Mouse (Mus musculus) embryonic facial prominence, embryonic 14.5 days (tissue): ENCODE results near the gene Jkamp. TPM values are rescaled to one million over a fixed set of nuclear protein-coding genes. Genes with fewer than 3 reads are reported as not detected.

Experiments used
- ATAC-seq: fragments of 200-750 bp; cut with Nextera tagmentation; 2 replicates; pipeline ENCODE4 v1.8.0; 2017; ENCODE audit warnings: low read depth, moderate number of reproducible peaks, moderate TSS enrichment
- DNase-seq: peaks from one replicate; pipeline ENCODE4 v3.0.0-alpha.2; 2015; ENCODE audit warnings: low spot score
- H3K27ac ChIP-seq: fragments of 300-500 bp; sonication (generic); replicated peaks from 2 replicates; pipeline ENCODE4 v1.5.1; 2014; ENCODE audit warnings: low read depth, mild to moderate bottlenecking, low read length, moderate library complexity
- H3K27me3 ChIP-seq: fragments of 300-500 bp; sonication (generic); replicated peaks from 2 replicates; pipeline ENCODE4 v1.6.1; 2014; ENCODE audit warnings: low read length; ENCODE audit not compliant: control insufficient read depth, insufficient read depth
- H3K36me3 ChIP-seq: fragments of 300-500 bp; sonication (generic); 2 replicates; pipeline ENCODE4 v1.6.1; 2014; ENCODE audit warnings: low read length, mixed read lengths; ENCODE audit not compliant: control insufficient read depth, insufficient read depth
- H3K4me1 ChIP-seq: fragments of 300-500 bp; sonication (generic); 2 replicates; pipeline ENCODE4 v1.6.1; 2014; ENCODE audit warnings: antibody characterized with exemption, low read length; ENCODE audit not compliant: control insufficient read depth, insufficient read depth
- H3K4me2 ChIP-seq: fragments of 300-500 bp; sonication (generic); 2 replicates; pipeline ENCODE4 v1.6.1; 2014; ENCODE audit warnings: low read depth, mild to moderate bottlenecking, low read length, moderate library complexity, mixed read lengths
- H3K4me3 ChIP-seq: fragments of 300-500 bp; sonication (generic); 2 replicates; pipeline ENCODE4 v1.5.1; 2014; ENCODE audit warnings: low read depth, mild to moderate bottlenecking, low read length
- H3K9ac ChIP-seq: fragments of 300-500 bp; sonication (generic); 2 replicates; pipeline ENCODE4 v1.6.1; 2014; ENCODE audit warnings: low read depth, mild to moderate bottlenecking, low read length, moderate library complexity, mixed read lengths
- H3K9me3 ChIP-seq: fragments of 300-500 bp; sonication (generic); 2 replicates; pipeline ENCODE4 v1.6.1; 2016; ENCODE audit warnings: low read length; ENCODE audit not compliant: control insufficient read depth
- WGBS: fragments of 180-500 bp; shearing (Covaris S2); extraction: QIAGEN DNeasy Blood & Tissue Kit; methylation state at CpG from one replicate; pipeline ENCODE4 v1.1.7; 2014; 5-methylcytosine and 5-hydroxymethylcytosine counted together
- polyA plus RNA-seq: library from polyadenylated mRNA; unstranded; fragments of >200 nt; fragmentation: Nextera tagmentation; extraction: Ambion mirVana; gene quantifications from 2 replicates; pipeline ENCODE4 v1.2.1, GENCODE M21; 2014

Jkamp gene
- polyA plus RNA-seq, 1 experiment from 2014 or later: 49.3 TPM

GRCm38 (mm10) chr12:72050821-72051220 is 34.6 kb upstream of the Jkamp start:
- ATAC-seq: no peak
- Histone ChIP-seq H3K4me2 (no peak overlapping the region), H3K4me3 (no peak overlapping the region), H3K9ac (no peak overlapping the region), H3K4me1 (no peaks in the 10 kb centered on the region), H3K27me3 (no peaks in the 10 kb centered on the region), H3K36me3 (no peaks in the 10 kb centered on the region), H3K9me3 (0 out of 2 replicates have a peak, but pooled peaks cover 4% of the 10 kb centered on the region), H3K27ac (no peak overlapping the region)
- DNase-seq: no peak
- WGBS: 85% methylated on average over 4 of the region's 4 CpGs

GRCm38 (mm10) chr12:72052571-72052970 is 32.8 kb upstream of the Jkamp start:
- Histone ChIP-seq H3K27ac (no peak overlapping the region), H3K4me3 (no peak overlapping the region), H3K36me3 (no peaks in the 10 kb centered on the region), H3K9ac (no peak overlapping the region), H3K27me3 (no peaks in the 10 kb centered on the region), H3K9me3 (0 out of 2 replicates have a peak, but pooled peaks cover 4% of the 10 kb centered on the region), H3K4me2 (no peak overlapping the region), H3K4me1 (no peaks in the 10 kb centered on the region)
- no peak for DNase-seq
- no peak for ATAC-seq
- 83% methylated on average over 6 of the region's 6 CpGs for WGBS

GRCm38 (mm10) chr12:72053303-72053702 is 32.1 kb upstream of the Jkamp start:
- H3K36me3 ChIP-seq: no peaks in the 10 kb centered on the region
- H3K27ac ChIP-seq: no peak overlapping the region
- no peaks in the 10 kb centered on the region for H3K4me1 ChIP-seq
- no peak overlapping the region for H3K4me3 ChIP-seq
- H3K9me3 ChIP-seq: 0 out of 2 replicates have a peak, but pooled peaks cover 4% of the 10 kb centered on the region
- H3K4me2 ChIP-seq: no peak overlapping the region
- ATAC-seq (no peak), DNase-seq (peak; percentile 24)
- no peak overlapping the region for H3K9ac ChIP-seq
- no peaks in the 10 kb centered on the region for H3K27me3 ChIP-seq
- 38% methylated on average over 6 of the region's 6 CpGs for WGBS

GRCm38 (mm10) chr12:72053851-72054250 is 31.5 kb upstream of the Jkamp start:
- 34% methylated on average over 6 of the region's 6 CpGs for WGBS
- Histone ChIP-seq H3K4me1 (no peaks in the 10 kb centered on the region), H3K9ac (no peak overlapping the region), H3K9me3 (0 out of 2 replicates have a peak, but pooled peaks cover 4% of the 10 kb centered on the region), H3K4me2 (no peak overlapping the region), H3K27me3 (no peaks in the 10 kb centered on the region), H3K4me3 (no peak overlapping the region), H3K27ac (no peak overlapping the region), H3K36me3 (no peaks in the 10 kb centered on the region)
- DNase-seq (no peak), ATAC-seq (no peak)

GRCm38 (mm10) chr12:72057780-72058179 is 27.6 kb upstream of the Jkamp start:
- H3K4me2 ChIP-seq: no peak overlapping the region
- no peak for ATAC-seq
- 92% methylated on average over 1 of the region's 1 CpGs for WGBS

GRCm38 (mm10) chr12:72069626-72070326 is 15.6 kb upstream of the Jkamp start:
- H3K4me3 ChIP-seq: peak overlapping the region; percentile 72
- WGBS: 8% methylated on average over 32 of the region's 40 CpGs
- H3K4me2 ChIP-seq: peak overlapping the region; percentile 99
- H3K36me3 ChIP-seq: peaks cover 10% of the 10 kb centered on the region; the same call in 1 of the 2 replicates
- H3K4me1 ChIP-seq: peaks cover 4% of the 10 kb centered on the region
- H3K27me3 ChIP-seq: peaks cover 27% of the 10 kb centered on the region
- H3K27ac ChIP-seq: no peak overlapping the region
- peak overlapping the region; percentile 70 for H3K9ac ChIP-seq
- DNase-seq (no peak), ATAC-seq (peak; percentile 46; the same call in 1 of the 2 replicates)
- H3K9me3 ChIP-seq: 0 out of 2 replicates have a peak, but pooled peaks cover 3% of the 10 kb centered on the region

More at GRCm38 (mm10) chr12:72057780-72058179, 27.6 kb upstream of the Jkamp start:
- H3K27ac ChIP-seq: no peak overlapping the region
- H3K36me3 ChIP-seq: no peaks in the 10 kb centered on the region
- no peak overlapping the region for H3K9ac ChIP-seq
- no peaks in the 10 kb centered on the region for H3K27me3 ChIP-seq
- no peak for DNase-seq
- H3K9me3 ChIP-seq: no peaks in the 10 kb centered on the region
- no peak overlapping the region for H3K4me3 ChIP-seq
- no peaks in the 10 kb centered on the region for H3K4me1 ChIP-seq

GRCm38 (mm10) chr12:72070327-72071269 is 14.8 kb upstream of the Jkamp start, which contains the start of gene Gpr135:
Gpr135 (minus strand) TSS chr12:72071125.
- Histone ChIP-seq H3K27ac (no peak within 1 kb of the TSS; the same call in 1 of the 2 replicates), H3K9ac (peak within 1 kb of the TSS; percentile 70), H3K27me3 (peaks cover 27% of the 10 kb centered on the region), H3K4me2 (peak within 1 kb of the TSS; percentile 99), H3K4me1 (peaks cover 4% of the 10 kb centered on the region), H3K9me3 (0 out of 2 replicates have a peak, but pooled peaks cover 3% of the 10 kb centered on the region), H3K4me3 (peak within 1 kb of the TSS; percentile 72), H3K36me3 (peaks cover 15% of the 10 kb centered on the region; the same call in 1 of the 2 replicates)
- DNase-seq (peak; percentile 90), ATAC-seq (peak; percentile 94)
- under 1% methylated on average over 49 of the region's 94 CpGs for WGBS

- no peak overlapping the region for H3K4me2 ChIP-seq
- H3K9ac ChIP-seq: no peak overlapping the region
- H3K4me1 ChIP-seq: peaks cover 10% of the 10 kb centered on the region; the same call in 1 of the 2 replicates
- no peak overlapping the region for H3K27ac ChIP-seq
- H3K4me3 ChIP-seq: no peak overlapping the region
- 0 out of 2 replicates have a peak, but pooled peaks cover 3% of the 10 kb centered on the region for H3K9me3 ChIP-seq
- 92% methylated on average over 3 of the region's 3 CpGs for WGBS
- ATAC-seq (no peak), DNase-seq (no peak)
- H3K36me3 ChIP-seq: peaks cover 15% of the 10 kb centered on the region
- H3K27me3 ChIP-seq: no peaks in the 10 kb centered on the region
Measured at GRCm38 (mm10) chr12:72078248-72078647, 7.1 kb upstream of the Jkamp start.
